Mouse (Mus musculus): ENCODE results near the gene Rpl18a.
"Not testable (repeated sequence)": the region's sequence is repeated elsewhere in the genome, so short reads cannot be mapped to it uniquely, and the experiment has no call there.

Rpl18a gene

GRCm38 (mm10) chr8:70903582-70903981, 6.4 kb upstream of the Rpl18a start:
- DNase-seq (ENCODE audit: extremely low read depth, low read depth, low spot score): no peak

- DNase-seq (ENCODE audit: extremely low read depth, low read depth, low spot score): no peak
Measured at GRCm38 (mm10) chr8:70903112-70903511, 5.9 kb upstream of the Rpl18a start.

- DNase-seq (ENCODE audit: extremely low read depth, low read depth, low spot score): no peak
Measured at GRCm38 (mm10) chr8:70902211-70902610, 5.0 kb upstream of the Rpl18a start.

GRCm38 (mm10) chr8:70900872-70901387, 3.7 kb upstream of the Rpl18a start:
- no peak for DNase-seq (ENCODE audit: extremely low read depth, low read depth, low spot score)

- DNase-seq (ENCODE audit: extremely low read depth, low read depth, low spot score): no peak
Measured at GRCm38 (mm10) chr8:70899226-70899625, 2.0 kb upstream of the Rpl18a start.

- DNase-seq (ENCODE audit: extremely low read depth, low read depth, low spot score): no peak
Measured at GRCm38 (mm10) chr8:70898661-70899198, 1.5 kb upstream of the Rpl18a start.

- DNase-seq (ENCODE audit: extremely low read depth, low read depth, low spot score): no peak
Measured at GRCm38 (mm10) chr8:70897681-70898413, 635 bp upstream of the Rpl18a start.

- no peak for DNase-seq (ENCODE audit: extremely low read depth, low read depth, low spot score)
Measured at GRCm38 (mm10) chr8:70896316-70897020, 744 bp downstream of the Rpl18a start.

GRCm38 (mm10) chr8:70895571-70896259, 1.5 kb downstream of the Rpl18a start:
- DNase-seq (ENCODE audit: extremely low read depth, low read depth, low spot score): not testable (repeated sequence)

- DNase-seq (ENCODE audit: extremely low read depth, low read depth, low spot score): no peak
Measured at GRCm38 (mm10) chr8:70894771-70895545, 2.3 kb downstream of the Rpl18a start.

GRCm38 (mm10) chr8:70894385-70894720, 2.9 kb downstream of the Rpl18a start:
- no peak for DNase-seq (ENCODE audit: extremely low read depth, low read depth, low spot score)

- DNase-seq (ENCODE audit: extremely low read depth, low read depth, low spot score): no peak
Measured at GRCm38 (mm10) chr8:70893656-70894384, 3.4 kb downstream of the Rpl18a start.

- no peak for DNase-seq (ENCODE audit: extremely low read depth, low read depth, low spot score)
Measured at GRCm38 (mm10) chr8:70892896-70893655, 4.1 kb downstream of the Rpl18a start.

- no peak for DNase-seq (ENCODE audit: extremely low read depth, low read depth, low spot score)
Measured at GRCm38 (mm10) chr8:70892022-70892895, 5.0 kb downstream of the Rpl18a start, which contains the start of gene Slc5a5. Slc5a5 (minus strand) TSS chr8:70892757.

GRCm38 (mm10) chr8:70891356-70891755, 5.9 kb downstream of the Rpl18a start:
- peak; percentile 78 for DNase-seq (ENCODE audit: extremely low read depth, low read depth, low spot score)

- no peak for DNase-seq (ENCODE audit: extremely low read depth, low read depth, low spot score)
Measured at GRCm38 (mm10) chr8:70890656-70891055, 6.6 kb downstream of the Rpl18a start.

GRCm38 (mm10) chr8:70887669-70888068, 9.5 kb downstream of the Rpl18a start:
- no peak for DNase-seq (ENCODE audit: extremely low read depth, low read depth, low spot score)

GRCm38 (mm10) chr8:70885612-70886011, 11.6 kb downstream of the Rpl18a start:
- DNase-seq (ENCODE audit: extremely low read depth, low read depth, low spot score): no peak

Data from fat pad, adult 2 months (tissue).